19 mouse cellular contexts compared by ENCODE assay signal in genomic region chr7:63313096-63313495, GRCm38 (mm10).
DNase-seq lines count a peak whose midpoint lies in the region; ATAC-seq and TF ChIP-seq lines count a peak whose summit lies in the region.
"Had no signal": no experiment of that assay in that cellular context is flagged by ENCODE, and none has a peak within 500 bp of the region (broad histone marks: within the 10 kb centered on the region; RNA-seq: fewer than 3 reads in every experiment).

No protein-coding gene starts in this region.

- no peak overlapping the region for H3K4me2 ChIP-seq in hindbrain, embryonic 16.5 days (ENCODE audit: low read length)
- H3K4me2 ChIP-seq in hindbrain, postnatal 0 days (ENCODE audit: low read depth, low read length) = no peak overlapping the region
- H3K4me2 ChIP-seq in neural tube, embryonic 15.5 days = no peak overlapping the region
- H3K4me2 ChIP-seq in liver, embryonic 11.5 days = no peak overlapping the region
- H3K4me2 ChIP-seq: embryonic facial prominence, embryonic 13.5 days; heart, embryonic 11.5 days had no signal

- no peak overlapping the region for H3K4me3 ChIP-seq in hindbrain, embryonic 16.5 days (ENCODE audit: low read length)
- no peak overlapping the region for H3K4me3 ChIP-seq in hindbrain, postnatal 0 days (ENCODE audit: low read length)
- no peak overlapping the region for H3K4me3 ChIP-seq in neural tube, embryonic 15.5 days (replicated peaks)
- H3K4me3 ChIP-seq in liver, embryonic 11.5 days (ENCODE audit: low read depth, low read length) = no peak overlapping the region
- H3K4me3 ChIP-seq: embryonic facial prominence, embryonic 13.5 days; heart, adult 2 months had no signal

- no peaks in the 10 kb centered on the region for H3K4me1 ChIP-seq in hindbrain, embryonic 16.5 days (ENCODE audit: control insufficient read depth, insufficient read depth, low read depth, low read length)
- H3K4me1 ChIP-seq in hindbrain, postnatal 0 days (ENCODE audit: insufficient read depth, low read length) = no peaks in the 10 kb centered on the region
- H3K4me1 ChIP-seq in neural tube, embryonic 15.5 days = no peaks in the 10 kb centered on the region
- H3K4me1 ChIP-seq in liver, embryonic 11.5 days (replicated peaks; ENCODE audit: control insufficient read depth, insufficient read depth, low read length) = no peaks in the 10 kb centered on the region
- H3K4me1 ChIP-seq: embryonic facial prominence, embryonic 13.5 days had no signal

- DNase-seq in frontal cortex, postnatal 10 days (ENCODE audit: low spot score in 2 of 2) = no peak
- DNase-seq in hindbrain, postnatal 0 days (ENCODE audit: low spot score) = no peak
- DNase-seq in brain, adult 2 months (ENCODE audit: low read depth, low spot score) = peak; percentile 38
- no peak for DNase-seq in liver, embryonic 11.5 days (ENCODE audit: low spot score)
- DNase-seq: adrenal gland, adult 8-10 months; adrenal gland, postnatal 36 days; cerebellum, adult 11-12 months; cerebellum, adult 9-10 months; cerebellum, postnatal 25 days; gastrocnemius, postnatal 10 days; heart, adult 2 months; kidney, adult 8-10 months had no signal

- no peaks in the 10 kb centered on the region for H3K9me3 ChIP-seq in hindbrain, embryonic 16.5 days (ENCODE audit: control insufficient read depth, low read length)
- no peaks in the 10 kb centered on the region for H3K9me3 ChIP-seq in hindbrain, postnatal 0 days (ENCODE audit: low read length)
- no peaks in the 10 kb centered on the region for H3K9me3 ChIP-seq in neural tube, embryonic 15.5 days (replicated peaks)
- no peaks in the 10 kb centered on the region for H3K9me3 ChIP-seq in liver, embryonic 11.5 days (ENCODE audit: control insufficient read depth, low read length)
- H3K9me3 ChIP-seq: embryonic facial prominence, embryonic 13.5 days had no signal

- H3K27ac ChIP-seq in hindbrain, embryonic 16.5 days (ENCODE audit: low read depth, low read length) = no peak overlapping the region
- H3K27ac ChIP-seq in hindbrain, postnatal 0 days = no peak overlapping the region
- no peak overlapping the region for H3K27ac ChIP-seq in neural tube, embryonic 15.5 days (replicated peaks)
- no peak overlapping the region for H3K27ac ChIP-seq in liver, embryonic 11.5 days (ENCODE audit: low read depth, low read length)
- H3K27ac ChIP-seq: embryonic facial prominence, embryonic 13.5 days; heart, adult 2 months had no signal

- H3K9ac ChIP-seq in hindbrain, embryonic 16.5 days (ENCODE audit: low read depth, low read length) = no peak overlapping the region
- H3K9ac ChIP-seq in hindbrain, postnatal 0 days (replicated peaks; ENCODE audit: low read length) = no peak overlapping the region
- no peak overlapping the region for H3K9ac ChIP-seq in neural tube, embryonic 15.5 days (replicated peaks)
- no peak overlapping the region for H3K9ac ChIP-seq in liver, embryonic 11.5 days (ENCODE audit: low read depth, low read length)
- H3K9ac ChIP-seq: embryonic facial prominence, embryonic 13.5 days had no signal

- no peaks in the 10 kb centered on the region for H3K36me3 ChIP-seq in hindbrain, embryonic 16.5 days (ENCODE audit: control insufficient read depth, insufficient read depth, low read length)
- H3K36me3 ChIP-seq in hindbrain, postnatal 0 days (ENCODE audit: insufficient read depth, low read length) = no peaks in the 10 kb centered on the region
- H3K36me3 ChIP-seq in neural tube, embryonic 15.5 days = no peaks in the 10 kb centered on the region
- no peaks in the 10 kb centered on the region for H3K36me3 ChIP-seq in liver, embryonic 11.5 days (ENCODE audit: control insufficient read depth, insufficient read depth, low read length)
- H3K36me3 ChIP-seq: embryonic facial prominence, embryonic 13.5 days had no signal

- TF ChIP-seq CTCF in hindbrain, postnatal 0 days (IDR thresholded peaks at IDR 0.05; ENCODE audit: low read depth) = no peak

- no peaks in the 10 kb centered on the region for H3K27me3 ChIP-seq in hindbrain, embryonic 16.5 days (replicated peaks; ENCODE audit: control insufficient read depth, insufficient read depth, low read length)
- H3K27me3 ChIP-seq in hindbrain, postnatal 0 days (ENCODE audit: insufficient read depth, low read length) = no peaks in the 10 kb centered on the region
- H3K27me3 ChIP-seq in neural tube, embryonic 15.5 days (replicated peaks) = no peaks in the 10 kb centered on the region
- H3K27me3 ChIP-seq in liver, embryonic 11.5 days (replicated peaks; ENCODE audit: control insufficient read depth, insufficient read depth, low read length) = no peaks in the 10 kb centered on the region
- H3K27me3 ChIP-seq: embryonic facial prominence, embryonic 13.5 days had no signal

- ATAC-seq in frontal cortex, adult (ENCODE audit: low TSS enrichment) = peak; percentile 55; the same call in 1 of the 2 replicates
- ATAC-seq in hindbrain, embryonic 16.5 days = peak; percentile 52; the same call in 1 of the 2 replicates
- ATAC-seq in hindbrain, postnatal 0 days = no peak
- ATAC-seq in neural tube, embryonic 15.5 days (ENCODE audit: low FRiP score) = 0 out of 2 replicates have a peak, but pooled peaks have one; percentile 53
- no peak for ATAC-seq in liver, embryonic 11.5 days (replicated peaks; ENCODE audit: low FRiP score)
- ATAC-seq: inflammation-experienced regulatory T-cells, adult 6 months; intestine, postnatal 0 days had no signal

- WGBS in hindbrain, embryonic 16.5 days = 72% methylated on average over 1 of the region's 1 CpGs
- WGBS in hindbrain, postnatal 0 days = 75% methylated on average over 1 of the region's 1 CpGs
- WGBS in neural tube, embryonic 15.5 days = 74% methylated on average over 1 of the region's 1 CpGs
- WGBS in liver, embryonic 11.5 days = 64% methylated on average over 1 of the region's 1 CpGs

Comparison
In these comparisons a context has a peak if more than half of its experiments do, and no peak if none do; other contexts are left out.
1. ATAC-seq: peak in frontal cortex, adult (single experiment), hindbrain, embryonic 16.5 days (single experiment) and neural tube, embryonic 15.5 days (single experiment); none in hindbrain, postnatal 0 days (single experiment) and liver, embryonic 11.5 days (single experiment).